Mouse (Mus musculus) ES-Bruce4 (cell line): ENCODE results near the gene Anxa1. TPM values are rescaled to one million over a fixed set of nuclear protein-coding genes. Genes with fewer than 3 reads are reported as not detected.

Experiments
- H3K27ac ChIP-seq: 2 replicates; pipeline ENCODE4 v1.5.1; 2012; ENCODE audit warnings: low read length, inconsistent platforms; ENCODE audit not compliant: insufficient read depth
- H3K27me3 ChIP-seq: 2 replicates; pipeline ENCODE4 v1.6.1; 2012; ENCODE audit warnings: mild to moderate bottlenecking, low read length, inconsistent platforms; ENCODE audit not compliant: control insufficient read depth, poor library complexity, insufficient read depth, severe bottlenecking
- H3K36me3 ChIP-seq: 2 replicates; pipeline ENCODE4 v1.6.1; 2012; ENCODE audit warnings: inconsistent platforms, mild to moderate bottlenecking, low read length, moderate library complexity; ENCODE audit not compliant: control insufficient read depth, poor library complexity, insufficient read depth, severe bottlenecking
- H3K4me1 ChIP-seq: one replicate; pipeline ENCODE4 v1.8.1; 2011; ENCODE audit warnings: low read length; ENCODE audit not compliant: control insufficient read depth, insufficient read depth
- H3K4me3 ChIP-seq: 2 replicates; pipeline ENCODE4 v1.5.1; 2011; ENCODE audit warnings: low read depth, mild to moderate bottlenecking, low read length
- H3K9ac ChIP-seq: 2 replicates; pipeline ENCODE4 v1.6.1; 2012; ENCODE audit warnings: low read depth, mild to moderate bottlenecking, inconsistent platforms; ENCODE audit not compliant: poor library complexity, severe bottlenecking
- H3K9me3 ChIP-seq: replicated peaks from 2 replicates; pipeline ENCODE4 v1.6.1; 2012; ENCODE audit warnings: mild to moderate bottlenecking, low read length, inconsistent platforms; ENCODE audit not compliant: control insufficient read depth, poor library complexity, insufficient read depth, severe bottlenecking
- CTCF ChIP-seq: IDR thresholded peaks from one replicate; pipeline ENCODE4 v1.8.1; 2011; ENCODE audit warnings: low read depth, low read length
- EP300 ChIP-seq: IDR thresholded peaks from 2 replicates; pipeline ENCODE4 v1.6.1; 2011; ENCODE audit warnings: low read depth, low read length; ENCODE audit not compliant: insufficient read depth
- POLR2A ChIP-seq: IDR thresholded peaks from one replicate; pipeline ENCODE4 v1.8.1; 2011; ENCODE audit warnings: low read length; ENCODE audit not compliant: insufficient read depth
- polyA plus RNA-seq: library from polyadenylated mRNA; stranded (reverse); fragments of >200 nt; gene quantifications from 2 replicates; pipeline ENCODE4 v1.2.4, GENCODE M21; 2011; ENCODE audit warnings: low read depth; ENCODE audit not compliant: missing spikeins, insufficient read depth, insufficient read length

Gene Anxa1
- polyA plus RNA-seq, 1 experiment: 76.7 TPM

DNA sequence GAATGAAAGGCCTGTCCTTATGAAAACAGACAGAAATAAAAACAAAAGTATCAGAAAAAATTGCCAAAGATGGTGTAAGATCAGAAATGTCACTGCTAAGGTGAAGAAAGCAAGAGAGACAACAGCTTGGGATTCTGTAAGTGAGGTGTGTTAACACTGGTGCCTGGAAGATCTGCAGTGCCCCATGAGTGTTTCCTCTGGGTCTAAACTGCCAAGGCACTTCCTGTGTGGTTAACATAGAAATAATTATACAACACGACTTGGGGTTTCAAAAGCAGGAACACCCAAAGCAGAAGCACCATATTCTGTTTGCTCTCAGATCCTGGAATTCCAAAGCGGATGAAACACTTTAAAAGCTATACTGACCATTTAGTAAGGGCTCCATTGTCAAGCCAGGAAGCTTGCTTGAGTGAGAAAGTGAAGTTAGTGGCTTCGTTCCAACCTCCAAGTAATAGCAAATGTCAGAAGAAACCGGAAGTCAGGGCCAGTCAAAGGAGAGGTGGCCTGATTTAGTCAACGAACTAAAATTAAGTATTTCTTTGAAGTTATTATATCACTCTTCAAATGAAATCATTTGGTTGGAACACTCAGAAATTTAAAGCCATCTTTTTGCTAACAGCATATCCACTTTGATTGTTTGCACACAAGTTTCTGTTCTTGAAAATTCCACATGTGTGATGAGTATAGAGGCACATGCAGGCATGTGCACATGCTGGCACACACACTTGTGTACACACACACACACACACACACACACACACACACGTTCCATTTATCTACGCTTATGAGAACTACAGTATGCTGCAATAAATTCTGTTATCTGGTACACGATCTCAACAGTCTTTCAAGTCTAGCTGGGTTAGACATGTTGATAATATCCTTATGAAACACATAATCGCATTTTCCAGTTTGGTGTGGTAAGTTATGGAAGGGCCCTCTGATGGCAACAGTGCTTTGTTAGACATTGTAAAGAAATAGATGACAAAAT is 19.1 kb upstream of the Anxa1 start:
- Histone ChIP-seq H3K27me3 (no peaks in the 10 kb centered on the region), H3K36me3 (no peaks in the 10 kb centered on the region), H3K27ac (no peak overlapping the region), H3K9ac (no peak overlapping the region), H3K4me3 (no peak overlapping the region), H3K9me3 (no peaks in the 10 kb centered on the region), H3K4me1 (no peaks in the 10 kb centered on the region)
- no peak for TF ChIP-seq EP300
- TF ChIP-seq POLR2A: no peak
- no peak for TF ChIP-seq CTCF

DNA sequence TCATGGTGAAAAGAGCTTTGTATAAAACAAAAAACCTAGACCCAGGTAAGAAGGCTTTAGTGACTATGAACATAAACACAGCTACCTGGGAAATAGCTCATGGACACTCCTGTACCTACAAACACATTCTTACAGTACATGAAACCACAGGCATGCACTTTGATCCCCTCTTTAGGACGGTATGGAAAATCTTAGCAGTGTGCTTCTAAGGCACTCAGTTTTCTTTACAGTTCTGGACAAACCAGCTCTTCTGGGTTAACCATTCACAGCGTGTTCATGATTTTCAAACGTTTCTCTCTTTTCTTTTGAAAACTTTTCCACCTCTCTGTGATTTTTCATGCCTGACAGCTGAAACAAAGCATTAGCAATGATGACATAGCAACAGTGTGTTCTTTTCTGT is 15.7 kb upstream of the Anxa1 start:
- no peak for TF ChIP-seq CTCF
- no peak for TF ChIP-seq EP300
- TF ChIP-seq POLR2A: no peak
- H3K9me3 ChIP-seq: no peaks in the 10 kb centered on the region
- no peak overlapping the region for H3K9ac ChIP-seq
- H3K27me3 ChIP-seq: no peaks in the 10 kb centered on the region
- H3K4me1 ChIP-seq: no peaks in the 10 kb centered on the region
- no peak overlapping the region for H3K4me3 ChIP-seq
- H3K27ac ChIP-seq: no peak overlapping the region
- no peaks in the 10 kb centered on the region for H3K36me3 ChIP-seq

GRCm38 (mm10) chr19:20405015-20405414 is 14.3 kb upstream of the Anxa1 start:
- Histone ChIP-seq H3K4me3 (no peak overlapping the region), H3K27ac (no peak overlapping the region)
- no peak for TF ChIP-seq CTCF
- no peak for TF ChIP-seq EP300
- TF ChIP-seq POLR2A: no peak

DNA sequence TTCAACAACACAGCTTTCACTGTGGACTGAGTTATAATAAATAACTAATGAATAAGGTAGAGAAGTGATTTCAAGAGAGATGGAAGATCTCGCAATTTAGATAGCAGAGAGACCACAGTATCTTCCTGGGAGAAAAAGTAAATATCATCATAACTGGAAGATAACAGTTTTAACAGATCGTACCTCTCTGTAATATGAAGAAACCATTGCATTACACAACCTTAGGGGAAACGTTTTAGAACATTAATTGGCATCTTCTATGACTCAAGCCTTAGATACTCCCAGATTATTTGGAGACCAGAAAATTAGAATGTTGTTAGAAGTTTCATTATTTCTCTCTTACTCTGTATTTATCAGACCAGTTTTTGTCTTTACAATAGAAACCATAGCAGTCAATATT is 13.0 kb upstream of the Anxa1 start:
- Histone ChIP-seq H3K27ac (no peak overlapping the region), H3K9ac (no peak overlapping the region)

More at GRCm38 (mm10) chr19:20405015-20405414, 14.3 kb upstream of the Anxa1 start:
- H3K36me3 ChIP-seq: no peaks in the 10 kb centered on the region
- no peaks in the 10 kb centered on the region for H3K4me1 ChIP-seq
- H3K27me3 ChIP-seq: no peaks in the 10 kb centered on the region
- H3K9me3 ChIP-seq: no peaks in the 10 kb centered on the region
- H3K9ac ChIP-seq: no peak overlapping the region

GRCm38 (mm10) chr19:20403219-20403618 is 12.5 kb upstream of the Anxa1 start:
- H3K27me3 ChIP-seq: no peaks in the 10 kb centered on the region
- H3K4me1 ChIP-seq: no peaks in the 10 kb centered on the region
- H3K4me3 ChIP-seq: no peak overlapping the region
- no peak overlapping the region for H3K27ac ChIP-seq
- no peaks in the 10 kb centered on the region for H3K9me3 ChIP-seq
- H3K9ac ChIP-seq: no peak overlapping the region
- no peaks in the 10 kb centered on the region for H3K36me3 ChIP-seq
- no peak for TF ChIP-seq POLR2A

More for the DNA sequence above, 13.0 kb upstream of the Anxa1 start:
- Histone ChIP-seq H3K36me3 (no peaks in the 10 kb centered on the region), H3K4me1 (no peaks in the 10 kb centered on the region), H3K4me3 (no peak overlapping the region), H3K27me3 (no peaks in the 10 kb centered on the region), H3K9me3 (no peaks in the 10 kb centered on the region)
- TF ChIP-seq CTCF (no peak), EP300 (no peak), POLR2A (no peak)

DNA sequence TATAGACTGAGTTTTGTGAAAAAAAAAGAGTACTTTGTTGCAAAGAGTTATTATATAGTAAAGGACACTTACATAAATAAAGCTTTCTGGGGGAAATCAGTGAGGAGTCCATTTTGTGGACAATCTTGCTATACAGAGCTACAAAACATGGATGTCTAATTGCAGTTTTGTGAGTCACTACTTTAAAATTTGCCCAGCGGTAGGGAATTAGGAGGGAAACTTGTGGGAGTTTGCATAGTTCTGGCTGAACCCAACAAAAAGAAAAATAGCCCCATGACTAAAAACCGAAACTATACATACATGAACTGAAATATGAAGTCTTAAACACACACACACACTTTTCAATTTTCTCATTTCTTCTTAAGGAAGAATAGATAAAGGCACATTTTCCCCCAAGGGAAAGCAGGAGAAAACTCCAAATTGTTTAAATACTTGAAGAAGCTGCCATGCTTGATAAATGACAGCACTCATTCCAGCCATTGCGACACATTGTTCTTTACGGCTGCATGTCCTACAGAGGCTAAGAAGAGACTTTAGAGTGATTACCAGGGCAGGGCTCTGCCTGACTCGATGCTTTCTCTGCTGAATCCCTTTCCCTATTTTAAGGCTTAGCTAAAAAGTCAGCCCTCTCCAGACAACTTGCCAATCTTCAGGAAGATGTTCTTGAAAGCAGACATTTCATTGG is 11.9 kb upstream of the Anxa1 start:
- Histone ChIP-seq H3K9ac (no peak overlapping the region), H3K4me3 (no peak overlapping the region), H3K9me3 (no peaks in the 10 kb centered on the region), H3K36me3 (no peaks in the 10 kb centered on the region), H3K27ac (no peak overlapping the region), H3K27me3 (no peaks in the 10 kb centered on the region), H3K4me1 (no peaks in the 10 kb centered on the region)
- TF ChIP-seq POLR2A: no peak
- no peak for TF ChIP-seq EP300
- no peak for TF ChIP-seq CTCF
